ENCODE assay signal across 27 mouse cellular contexts in the genomic region with DNA sequence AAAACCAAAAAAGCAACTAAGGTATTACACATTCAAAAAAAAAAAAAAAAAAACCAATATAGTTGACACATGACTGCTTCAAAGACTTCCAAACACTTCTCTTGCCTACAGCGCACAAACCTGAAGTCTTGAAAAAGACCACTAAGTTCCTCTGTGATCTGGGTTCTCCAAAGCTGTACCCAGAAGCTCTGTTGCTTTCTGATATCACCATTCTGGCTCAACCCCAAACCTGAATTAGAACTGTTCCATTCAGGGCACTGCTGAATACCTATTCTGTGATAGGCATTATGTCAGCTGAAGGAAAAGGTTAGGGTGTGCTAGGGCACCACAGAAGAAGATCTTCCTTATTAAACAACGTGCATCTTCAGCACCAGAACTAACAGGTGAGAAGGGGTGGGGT. TPM values are rescaled to one million over a fixed set of nuclear protein-coding genes. Genes with fewer than 3 reads are reported as not detected.
DNase-seq lines count a peak whose midpoint lies in the region; ATAC-seq and TF ChIP-seq lines count a peak whose summit lies in the region.
"Had no signal": no experiment of that assay in that cellular context is flagged by ENCODE, and none has a peak within 500 bp of the region (broad histone marks: within the 10 kb centered on the region; RNA-seq: fewer than 3 reads in every experiment).

No protein-coding gene starts in this region.

- no peak for TF ChIP-seq POLR2A in lung, adult 2 months (IDR thresholded peaks at IDR 0.05; ENCODE audit: borderline replicate concordance, extremely low read depth, low read depth, low read length)

- TF ChIP-seq CTCF in lung, adult 2 months (IDR thresholded peaks at IDR 0.05; ENCODE audit: insufficient read depth, low read length) = no peak

- H3K4me3 ChIP-seq in lung, adult 2 months (replicated peaks; ENCODE audit: extremely low read depth, low read depth, low read length) = no peak overlapping the region
- H3K4me3 ChIP-seq: embryonic facial prominence, embryonic 13.5 days; embryonic facial prominence, embryonic 15.5 days; erythroblast, embryonic 14.5 days; forebrain, embryonic 10.5 days; forebrain, embryonic 12.5 days had no signal

- ATAC-seq in megakaryocyte progenitor cell, adult 5-6 weeks (replicated peaks; ENCODE audit: poor library complexity) = peak; percentile 50
- ATAC-seq: forebrain, embryonic 14.5 days; forebrain, embryonic 16.5 days had no signal

- 54% methylated on average over 2 of the region's 2 CpGs for WGBS in lung, adult 2 months

- no peaks in the 10 kb centered on the region for H3K4me1 ChIP-seq in lung, adult 2 months (ENCODE audit: control insufficient read depth, insufficient read depth, low read length)
- H3K4me1 ChIP-seq: embryonic facial prominence, embryonic 13.5 days; embryonic facial prominence, embryonic 15.5 days; forebrain, embryonic 10.5 days; forebrain, embryonic 12.5 days had no signal

- peak; percentile 39 for DNase-seq in MEL-GATA-1-ER (ENCODE audit: extremely low read depth, low read depth)
- DNase-seq in lung, adult 2 months = no peak
- no peak for DNase-seq in natural killer cell, adult 2 months (ENCODE audit: low spot score in 2 of 2)
- DNase-seq in cerebellum, postnatal 36 days = no peak
- DNase-seq: adrenal gland, adult 2 months; adrenal gland, postnatal 10 days; adrenal gland, postnatal 25 days; cerebellum, adult 11 months; cerebellum, adult 18-20 months; cerebellum, adult 8-10 months; cerebellum, adult 9-11 months; cerebellum, postnatal 14 days; embryo, embryonic 11 days had no signal

RNA-seq across cellular contexts. Expression of a gene that starts 9.4 kb away (rescaled TPM):
- not detected in 2 replicates for total RNA-seq in megakaryocyte progenitor cell, adult 5-6 weeks (2015)
- total RNA-seq in megakaryocyte progenitor cell, adult 5-6 weeks (2017) = not detected in 2 replicates
- not detected in 2 replicates for polyA plus RNA-seq in lung, adult 2 months (2012; rRNA removed)
- total RNA-seq: adrenal gland, adult 2 months; adrenal gland, postnatal 10 days; adrenal gland, postnatal 25 days; adrenal gland, postnatal 4 days; ES-E14 had no signal
- polyA plus RNA-seq: adrenal gland, adult 2 months; brain, embryonic 14.5 days; C2C12; embryonic facial prominence, embryonic 11.5 days; embryonic facial prominence, embryonic 13.5 days; embryonic facial prominence, embryonic 15.5 days; erythroblast, embryonic 14.5 days; forebrain, embryonic 10.5 days; forebrain, embryonic 12.5 days; forebrain, embryonic 14.5 days; forebrain, embryonic 16.5 days; frontal cortex, adult 2 months had no signal

RNA-seq across cellular contexts. Expression of a gene that starts 15.2 kb away (rescaled TPM):
- total RNA-seq in megakaryocyte progenitor cell, adult 5-6 weeks (2015) = 9.1 and 10.4 TPM in 2 replicates
- 6.0 and 8.8 TPM in 2 replicates for total RNA-seq in megakaryocyte progenitor cell, adult 5-6 weeks (2017)
- polyA plus RNA-seq in lung, adult 2 months (2012; rRNA removed) = 10.7 and 14.7 TPM in 2 replicates

RNA-seq across cellular contexts. Expression of a gene that starts 34.4 kb away (rescaled TPM):
- total RNA-seq in megakaryocyte progenitor cell, adult 5-6 weeks (2015) = not detected in 2 replicates
- not detected in 2 replicates for total RNA-seq in megakaryocyte progenitor cell, adult 5-6 weeks (2017)
- not detected in 2 replicates for polyA plus RNA-seq in lung, adult 2 months (2012; rRNA removed)
- total RNA-seq: adrenal gland, postnatal 4 days had no signal
- polyA plus RNA-seq: adrenal gland, adult 2 months; brain, embryonic 14.5 days; C2C12; embryonic facial prominence, embryonic 11.5 days; embryonic facial prominence, embryonic 13.5 days; embryonic facial prominence, embryonic 15.5 days; erythroblast, embryonic 14.5 days; forebrain, embryonic 10.5 days; forebrain, embryonic 12.5 days; forebrain, embryonic 14.5 days; forebrain, embryonic 16.5 days; frontal cortex, adult 2 months had no signal

RNA-seq across cellular contexts. Expression of a gene that starts 34.4 kb away (rescaled TPM):
- total RNA-seq in megakaryocyte progenitor cell, adult 5-6 weeks (2015) = not detected in 2 replicates
- not detected in 2 replicates for total RNA-seq in megakaryocyte progenitor cell, adult 5-6 weeks (2017)
- not detected in 2 replicates for polyA plus RNA-seq in lung, adult 2 months (2012; rRNA removed)
- total RNA-seq: adrenal gland, adult 2 months; adrenal gland, postnatal 25 days; adrenal gland, postnatal 4 days had no signal
- polyA plus RNA-seq: adrenal gland, adult 2 months; brain, embryonic 14.5 days; C2C12; embryonic facial prominence, embryonic 11.5 days; embryonic facial prominence, embryonic 13.5 days; embryonic facial prominence, embryonic 15.5 days; erythroblast, embryonic 14.5 days; forebrain, embryonic 10.5 days; forebrain, embryonic 12.5 days; forebrain, embryonic 14.5 days; forebrain, embryonic 16.5 days; frontal cortex, adult 2 months had no signal
